Mouse (Mus musculus) frontal cortex, adult 2 months (tissue): ENCODE measurements around the gene Ppp1r1b. TPM values are rescaled to one million over a fixed set of nuclear protein-coding genes. Genes with fewer than 3 reads are reported as not detected.

Source experiments
- DNase-seq, 2 experiments: peaks; one replicate each; pipeline ENCODE4 v3.0.0; 2022; ENCODE audit warnings: low spot score in 1 of 2; ENCODE audit errors: extremely low spot score in 1 of 2
- polyA plus RNA-seq: library from polyadenylated mRNA; depleted of rRNA; stranded (reverse); fragments of >200 nt; gene quantifications from 2 replicates; pipeline ENCODE4 v1.2.3, GENCODE M21; 2012; rRNA removed

Ppp1r1b gene
- polyA plus RNA-seq, 1 experiment, result 104 TPM

DNA sequence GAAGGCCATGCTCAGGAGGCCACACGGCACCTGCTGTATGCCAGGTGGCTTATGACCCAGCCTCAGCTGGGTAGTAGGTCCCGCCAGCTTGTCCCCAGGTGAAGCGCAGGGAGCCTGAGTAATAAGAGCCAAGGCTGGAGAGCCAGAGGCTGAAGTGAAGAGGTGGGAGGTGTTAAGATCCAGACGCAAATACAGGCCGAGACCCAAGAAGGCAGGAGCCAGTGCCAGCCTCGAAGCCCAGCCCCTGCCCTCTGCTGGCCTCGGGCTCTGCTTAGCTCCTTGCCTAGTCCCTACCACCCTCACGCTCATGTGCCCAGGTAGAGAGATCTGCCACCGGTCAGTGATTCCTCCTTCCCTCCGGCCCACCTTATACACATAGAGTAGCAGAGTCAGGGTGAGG, 40.1 kb downstream of the Ppp1r1b start:
- no peak for DNase-seq

DNA sequence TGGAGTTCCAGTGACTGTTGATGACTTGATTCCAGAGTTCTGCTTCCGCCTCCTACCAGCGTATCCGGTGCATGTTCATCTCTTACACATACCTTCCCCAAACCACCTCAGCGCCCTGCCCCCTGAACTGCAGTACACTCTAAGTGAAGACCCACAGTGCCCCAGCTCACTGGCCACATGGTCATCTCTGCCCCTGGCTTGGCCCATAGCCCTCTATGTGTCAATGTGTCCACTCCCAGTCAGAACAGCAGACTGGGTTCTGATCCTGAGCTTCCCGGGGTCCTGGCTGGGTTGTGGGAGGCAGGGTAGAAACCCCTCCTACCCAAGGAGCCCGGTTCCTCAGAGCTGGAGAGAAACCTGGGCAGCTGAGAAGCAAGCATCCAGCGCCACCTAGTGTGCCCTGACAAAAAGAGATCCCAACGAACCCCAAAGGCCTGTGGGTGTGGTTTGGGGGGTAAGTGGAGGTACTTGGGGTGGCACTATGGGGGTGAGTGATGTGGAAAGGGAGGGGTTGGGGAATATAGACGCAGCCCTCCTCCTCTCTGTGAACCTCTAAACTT, 41.1 kb downstream of the Ppp1r1b start:
- peak in 1 of 2 experiments; percentile 83 for DNase-seq

DNA sequence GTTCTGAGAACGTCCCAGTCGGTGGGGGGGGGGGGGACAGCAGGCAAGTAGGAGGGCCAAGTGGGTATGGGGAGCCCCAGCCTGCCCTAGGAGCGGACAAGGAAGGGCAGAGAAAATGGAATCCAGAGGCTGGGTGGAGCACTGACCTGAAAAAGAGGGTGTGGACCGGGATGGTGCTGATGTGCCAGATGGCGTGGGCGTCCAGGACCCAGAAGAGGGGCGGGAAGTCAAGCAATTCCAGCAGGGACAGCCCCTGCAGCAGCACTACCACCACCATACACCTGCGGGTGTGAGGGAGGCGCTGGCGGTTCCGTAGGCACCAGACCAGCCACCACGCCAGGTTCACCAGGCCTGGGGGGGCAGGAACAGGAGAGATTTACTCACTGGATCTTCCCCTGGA, 41.9 kb downstream of the Ppp1r1b start:
- no peak for DNase-seq

DNA sequence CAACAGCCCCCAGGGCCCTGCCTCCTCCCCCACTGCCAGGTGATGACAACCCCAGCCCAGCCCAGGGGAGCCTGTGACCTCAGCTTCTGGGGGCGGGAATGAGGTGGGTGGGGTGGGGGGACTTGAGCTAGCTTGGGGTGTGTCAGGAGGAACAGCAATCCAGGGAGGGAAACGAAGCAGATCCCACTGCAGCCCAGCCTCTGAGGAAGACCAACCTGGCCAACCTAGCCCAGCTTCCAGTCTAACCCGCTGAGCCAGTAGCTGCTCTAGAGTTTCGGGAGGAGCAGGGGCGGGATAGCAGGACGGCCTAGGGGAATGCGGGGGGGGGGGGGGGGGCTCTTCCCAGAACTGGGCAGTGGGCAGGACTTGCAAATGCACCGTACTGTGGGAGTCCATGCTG, 43.8 kb downstream of the Ppp1r1b start:
- DNase-seq, result no peak

DNA sequence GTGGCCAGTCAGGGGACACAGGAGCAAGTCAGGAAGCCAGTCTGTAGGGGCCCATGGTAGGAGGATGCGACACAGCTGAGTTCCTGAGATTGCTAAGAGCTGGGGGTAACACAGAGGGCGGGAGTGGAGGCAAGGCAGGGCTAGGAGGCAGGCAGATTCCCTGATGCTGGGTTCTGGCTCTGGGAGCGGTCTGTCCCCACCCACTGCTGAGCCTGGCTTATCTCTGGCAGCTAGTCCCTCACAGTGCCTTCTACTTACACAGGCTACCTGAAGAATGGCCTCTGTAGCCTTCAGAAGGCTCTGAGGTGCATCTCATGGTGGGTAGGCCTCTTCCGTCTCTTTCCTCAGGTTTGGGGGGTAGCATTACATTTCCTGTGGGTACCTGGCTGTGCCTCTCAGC, 44.4 kb downstream of the Ppp1r1b start:
- no peak for DNase-seq

DNA sequence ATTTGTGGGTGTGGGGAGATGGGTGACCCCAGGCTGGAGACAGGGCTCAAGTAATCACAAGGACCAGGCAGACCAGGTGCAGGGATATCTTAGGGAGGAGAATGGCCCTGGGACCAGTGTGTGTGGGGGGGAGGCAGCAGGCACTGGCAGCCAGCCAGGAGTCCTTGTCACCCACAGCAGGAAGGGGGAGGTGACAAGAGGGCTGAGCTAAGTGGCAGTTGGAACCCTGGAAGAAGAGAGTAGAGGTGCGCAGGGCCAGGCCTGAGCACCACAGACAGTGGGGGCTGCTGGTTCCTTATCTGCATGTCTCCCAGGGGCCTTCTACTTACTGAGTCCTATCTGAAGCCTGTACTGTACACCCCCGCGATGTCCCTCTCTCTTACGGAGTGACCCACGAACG, 45.1 kb downstream of the Ppp1r1b start:
- DNase-seq, result no peak

DNA sequence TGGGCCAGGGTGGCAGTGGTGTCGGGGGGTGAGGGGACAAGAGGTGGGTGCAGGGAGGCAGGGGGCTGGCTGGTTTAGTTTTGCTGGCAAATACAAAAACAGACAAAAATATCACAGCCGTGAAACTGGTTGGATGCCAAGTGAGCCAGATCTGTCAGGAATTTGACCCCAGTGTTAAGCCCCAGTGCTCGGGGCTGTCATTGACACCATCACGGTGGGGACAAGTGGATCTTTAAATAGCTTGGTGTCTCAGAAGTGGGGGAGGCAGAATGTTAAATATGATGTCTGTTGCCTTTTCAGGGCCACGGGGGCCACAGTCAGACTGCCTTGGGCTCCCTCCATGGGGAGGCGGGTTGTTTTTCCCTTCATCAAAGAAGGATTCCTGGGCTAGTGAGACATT, 46.1 kb downstream of the Ppp1r1b start:
- DNase-seq, result no peak

DNA sequence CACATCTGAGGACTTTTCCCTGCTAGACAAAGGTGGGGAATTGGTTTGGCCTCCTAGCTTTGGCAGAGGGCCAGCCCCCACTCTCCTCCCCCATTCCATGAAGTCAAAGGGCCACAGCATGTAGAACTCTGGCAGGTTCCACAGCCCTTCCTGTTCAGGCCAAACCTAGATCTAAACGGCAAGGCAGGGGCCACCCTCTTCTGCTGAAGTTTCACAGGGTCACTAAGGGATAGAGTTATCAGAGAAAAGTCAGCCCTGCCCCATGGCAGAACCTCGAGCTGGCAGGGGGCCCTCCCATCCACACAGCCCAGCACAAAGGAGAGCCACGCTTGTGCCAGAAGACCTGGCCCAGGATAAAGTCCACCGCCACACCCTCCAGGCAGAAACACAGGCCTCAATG, 46.8 kb downstream of the Ppp1r1b start:
- no peak for DNase-seq

DNA sequence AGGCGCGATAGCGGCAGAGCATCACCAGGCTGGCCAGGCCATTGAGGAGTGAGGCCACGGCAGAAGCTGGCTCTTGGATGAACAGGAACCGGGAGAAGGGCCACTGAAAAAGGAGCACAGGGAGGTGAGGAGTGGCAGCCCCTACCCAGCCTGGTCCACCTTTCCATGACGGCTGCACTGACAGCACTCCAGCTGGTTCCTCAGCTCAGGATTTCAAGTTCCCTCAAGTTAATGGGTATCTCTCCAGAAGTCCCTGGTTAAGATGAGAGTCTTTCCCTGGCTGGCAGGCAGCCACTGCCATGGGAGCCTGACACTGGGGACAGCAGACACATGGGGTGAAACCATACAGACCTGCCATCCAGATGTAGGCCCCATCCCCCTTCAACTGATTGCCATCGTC, 49.7 kb downstream of the Ppp1r1b start:
- DNase-seq, result no peak

DNA sequence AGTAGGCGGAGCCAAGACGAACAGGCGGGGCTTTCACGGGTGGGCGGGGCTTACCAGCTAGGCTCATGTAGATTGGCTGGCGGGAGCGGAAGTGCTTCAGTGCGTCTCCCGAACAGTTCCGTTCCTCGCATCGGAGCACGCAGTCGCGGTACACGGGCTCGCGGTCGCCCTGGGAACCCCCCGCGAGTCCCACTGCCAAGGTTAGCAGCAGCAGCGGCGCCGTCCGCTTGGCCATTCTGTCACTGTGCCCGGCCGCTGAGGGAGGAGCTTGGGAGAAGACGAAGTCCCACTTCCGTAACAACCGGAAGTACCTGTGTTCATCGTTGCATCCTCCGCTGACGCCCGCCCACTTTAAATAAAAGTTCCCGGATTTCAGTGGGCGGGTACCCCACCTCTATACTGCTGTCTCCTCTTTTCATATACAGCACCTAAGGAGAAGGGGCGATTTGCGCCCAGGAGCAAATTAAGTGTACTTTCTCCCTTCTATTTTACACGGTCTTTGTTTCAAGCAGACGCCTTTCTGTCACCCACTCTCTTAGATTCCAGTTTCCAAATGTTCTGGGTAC, 52.0 kb downstream of the Ppp1r1b start, which contains the start of gene Pgap3:
Gene Pgap3, minus strand, starts transcription at position 330 of the 566 bp plus-strand sequence.
- DNase-seq, result peak; percentile 86 to 89

DNA sequence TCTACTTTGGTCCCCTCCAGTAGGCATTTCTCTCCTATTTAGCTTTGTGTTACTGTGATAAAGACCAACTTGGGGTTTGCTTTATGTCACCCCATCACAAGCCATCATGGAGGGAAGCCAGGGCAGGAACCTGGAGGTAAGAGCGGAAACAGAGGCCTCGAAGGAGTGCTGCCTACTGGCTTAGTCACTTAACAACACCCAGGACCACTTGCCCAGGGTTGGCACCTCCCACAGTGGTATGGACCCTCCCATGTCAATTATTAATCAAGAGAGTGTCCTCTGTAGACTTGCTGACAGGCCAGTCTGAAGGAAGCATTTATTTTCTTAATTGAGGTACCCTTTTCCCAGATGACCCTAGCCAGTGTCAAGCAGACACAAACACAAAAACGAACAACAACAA, 52.6 kb downstream of the Ppp1r1b start:
- DNase-seq, result no peak

DNA sequence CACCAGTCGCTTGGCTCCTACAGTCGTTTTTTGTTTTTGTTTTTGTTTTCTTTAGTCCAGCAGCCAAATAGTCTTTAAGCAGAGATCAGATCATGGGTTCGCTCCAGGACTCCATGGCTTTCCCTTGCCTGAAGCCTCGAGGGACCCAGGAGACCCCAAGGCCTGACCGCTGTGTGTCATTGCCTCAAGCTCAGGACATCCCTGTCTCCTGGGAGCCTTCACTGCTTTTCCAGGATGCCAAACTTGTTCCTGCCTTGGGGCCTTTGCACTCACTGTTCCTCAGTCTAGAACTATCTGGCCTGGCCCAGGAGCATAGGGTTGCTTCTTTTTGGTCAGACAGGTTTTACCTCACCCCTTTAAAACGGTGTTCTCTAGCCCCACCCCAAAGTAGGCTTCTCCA, 58.4 kb downstream of the Ppp1r1b start:
- no peak for DNase-seq

Other genes starting within 250 kb of the Ppp1r1b start
- gene Fbxl20, start 198.0 kb upstream of the Ppp1r1b start, polyA plus RNA-seq, result 26.8 and 28.5 TPM in 2 replicates
- gene Med1, start 155.1 kb upstream of the Ppp1r1b start, polyA plus RNA-seq, result 24.6 and 28.8 TPM in 2 replicates
- 17.8 and 19.5 TPM in 2 replicates for gene Cdk12, start 145.3 kb upstream of the Ppp1r1b start, polyA plus RNA-seq
- gene Neurod2, start 18.8 kb upstream of the Ppp1r1b start, polyA plus RNA-seq, result 33.9 and 34.2 TPM in 2 replicates
- gene Stard3, start 10.0 kb downstream of the Ppp1r1b start, polyA plus RNA-seq, result 52.3 and 59.1 TPM in 2 replicates
- 9.7 and 14.2 TPM in 2 replicates for gene Tcap, start 35.4 kb downstream of the Ppp1r1b start, polyA plus RNA-seq
- 0.84 and 1.1 TPM in 2 replicates for gene Pnmt, start 38.0 kb downstream of the Ppp1r1b start, polyA plus RNA-seq
- gene Pgap3, start 52.1 kb downstream of the Ppp1r1b start, polyA plus RNA-seq, result 13.7 and 15.2 TPM in 2 replicates
- gene Erbb2, start 64.1 kb downstream of the Ppp1r1b start, polyA plus RNA-seq, result 3.0 and 3.2 TPM in 2 replicates
- gene Mien1, start 90.6 kb downstream of the Ppp1r1b start, polyA plus RNA-seq, result 177 and 209 TPM in 2 replicates
- gene Grb7, start 98.0 kb downstream of the Ppp1r1b start, polyA plus RNA-seq, result 1.6 and 2.0 TPM in 2 replicates
- 0.17 and 0.32 TPM in 2 replicates for gene Ikzf3, start 197.6 kb downstream of the Ppp1r1b start, polyA plus RNA-seq
- gene Zpbp2, start 202.7 kb downstream of the Ppp1r1b start, polyA plus RNA-seq, result 0.10 TPM in 1 of 2 replicates, not detected in the other
- 54.6 and 57.1 TPM in 2 replicates for gene Ormdl3, start 239.0 kb downstream of the Ppp1r1b start, polyA plus RNA-seq
- gene Lrrc3c, start 249.9 kb downstream of the Ppp1r1b start, polyA plus RNA-seq, result not detected in 2 replicates